Mouse (Mus musculus) Patski (cell line): ENCODE measurements at regions not wholly inside any gene's neighbourhood (a gene's known extent, or its start where the extent isn't known, plus 50 kb on each side); places are given as distances from the start of the nearest gene placed in this dataset.
A peak's percentile ranks its signal among the peaks of the same experiment; 100 is the strongest.

ENCODE experiments used
- ATAC-seq: fragments of 100-300 bp; one replicate; pipeline ENCODE4 v1.8.0; 2021
- CTCF ChIA-PET: fragments of 350-600 bp; sonication (Branson Sonifier 250); formaldehyde crosslinking; loops from one replicate; lab custom pipeline; 2022; ENCODE audit warnings: inconsistent platforms; lab: Charles Lee
- POLR2A ChIA-PET: fragments of 350-600 bp; sonication (Branson Sonifier 250); formaldehyde crosslinking; loops from one replicate; lab custom pipeline; 2022; ENCODE audit warnings: antibody characterized with exemption, inconsistent platforms; lab: Charles Lee
- DNase-seq: peaks from one replicate; pipeline ENCODE4 v3.0.0-alpha.2; 2011; ENCODE audit warnings: low read depth, low spot score
- H3K27me3 ChIP-seq: fragments of 371-371 bp; one replicate; pipeline ENCODE4 v1.5.1; 2021
- CTCF ChIP-seq: fragments of 100-300 bp; IDR thresholded peaks from one replicate; pipeline ENCODE4 v1.5.1; 2021
- in situ Hi-C: fragments of 300-500 bp; cut with MboI; formaldehyde crosslinking; loops from 3 replicates; pipeline ENCODE4 v1.11.1; 2018; ENCODE audit warnings: low pct_unique_long_range_greater_than_20kb, mixed read lengths

GRCm38 (mm10) chr1:179906115-179906514, 54.2 kb upstream of the Cdc42bpa start:
- H3K27me3 ChIP-seq, result no peaks in the 10 kb centered on the region
- CTCF ChIA-PET, result no interaction called here
- ATAC-seq (no peak), DNase-seq (no peak)
- POLR2A ChIA-PET, result no interaction called here
- in situ Hi-C loops, result no loop called here
- TF ChIP-seq CTCF, result no peak

DNA sequence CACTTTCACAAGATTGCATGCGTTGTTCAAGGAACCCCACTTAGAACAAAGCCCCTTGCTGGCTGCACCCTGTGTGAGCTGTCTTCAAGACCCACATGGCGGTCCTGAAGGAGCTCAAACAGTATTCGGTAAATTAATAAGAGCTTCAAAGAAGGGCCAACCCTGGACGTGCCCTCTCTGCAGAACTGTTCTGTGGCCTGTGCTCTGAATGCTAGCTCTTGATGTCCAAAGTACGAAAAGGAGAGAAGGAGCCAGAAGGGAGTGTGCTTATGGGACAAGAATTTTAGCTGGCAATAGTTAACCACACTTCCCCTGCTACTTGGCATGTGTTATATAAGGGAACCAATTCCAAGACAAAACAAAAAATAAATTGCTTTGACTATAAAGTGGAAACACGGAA, 67.6 kb upstream of the Cdc42bpa start:
- DNase-seq, result no peak
- in situ Hi-C loops, result no loop called here
- H3K27me3 ChIP-seq, result no peaks in the 10 kb centered on the region
- no peak for TF ChIP-seq CTCF
- CTCF ChIA-PET, result interaction anchor here (1.1 kb wide), 1 partner anchor 22 kb away, joined by 4 read pairs; no protein-coding TSS in a partner anchor
- POLR2A ChIA-PET, result no interaction called here
- no peak for ATAC-seq

- ATAC-seq (peak; percentile 79), DNase-seq (peak; percentile 34)
- in situ Hi-C loops, result no loop called here
- POLR2A ChIA-PET, result interaction anchor here (0.5 kb wide), 1 partner anchor 130 kb away, joined by 4 read pairs; no protein-coding TSS in a partner anchor
- no peak for TF ChIP-seq CTCF
- H3K27me3 ChIP-seq, result no peaks in the 10 kb centered on the region
- CTCF ChIA-PET, result interaction anchor here (1.3 kb wide), 2 partner anchors 29 kb away, joined by 3 read pairs; no protein-coding TSS in a partner anchor
Observed at GRCm38 (mm10) chr1:179887921-179888320, 72.4 kb upstream of the Cdc42bpa start.

GRCm38 (mm10) chr1:179881222-179881621, 77.7 kb upstream of the Ahctf1 start:
- ATAC-seq (no peak), DNase-seq (no peak)
- H3K27me3 ChIP-seq, result no peaks in the 10 kb centered on the region
- in situ Hi-C loops, result no loop called here
- CTCF ChIA-PET, result interaction anchor here (1.3 kb wide), 1 partner anchor 29 kb away, joined by 3 read pairs; no protein-coding TSS in a partner anchor
- POLR2A ChIA-PET, result no interaction called here
- no peak for TF ChIP-seq CTCF

GRCm38 (mm10) chr1:179877893-179878292, 74.4 kb upstream of the Ahctf1 start:
- ATAC-seq (no peak), DNase-seq (no peak)
- in situ Hi-C loops, result no loop called here
- no peaks in the 10 kb centered on the region for H3K27me3 ChIP-seq
- TF ChIP-seq CTCF, result no peak
- ChIA-PET POLR2A (no interaction called here), CTCF (no interaction called here)

- in situ Hi-C loops, result loop anchor here (5.0 kb wide), 1 partner anchor 38 kb away; no protein-coding TSS in a partner anchor
- ChIA-PET CTCF (no interaction called here), POLR2A (no interaction called here)
- DNase-seq (no peak), ATAC-seq (no peak)
- no peak for TF ChIP-seq CTCF
- H3K27me3 ChIP-seq, result no peaks in the 10 kb centered on the region
Observed at GRCm38 (mm10) chr1:179873772-179874555, 70.5 kb upstream of the Ahctf1 start.

DNA sequence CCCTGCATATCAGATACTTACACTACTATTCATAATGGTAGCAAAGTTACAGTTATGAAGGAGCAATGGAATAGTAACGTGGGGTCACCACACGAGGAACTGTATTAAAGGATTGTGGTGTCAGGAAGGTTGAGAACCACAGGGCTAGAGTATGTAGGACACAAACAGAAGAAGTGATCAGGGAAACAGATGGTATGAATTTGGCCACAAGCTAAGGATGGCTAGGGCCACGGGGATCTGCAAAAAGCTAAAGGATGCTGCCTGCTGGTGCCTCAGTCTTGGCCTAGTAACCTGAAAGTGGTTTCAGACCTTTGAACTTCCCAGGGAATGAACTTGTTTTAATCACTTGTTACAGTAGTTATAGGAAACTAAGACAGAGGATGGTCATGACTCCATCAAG, 68.5 kb upstream of the Ahctf1 start:
- no peak for ATAC-seq
- no peaks in the 10 kb centered on the region for H3K27me3 ChIP-seq
- CTCF ChIA-PET, result no interaction called here
- no peak for DNase-seq
- in situ Hi-C loops, result loop anchor here (5.0 kb wide), 1 partner anchor 40 kb away; no protein-coding TSS in a partner anchor
- TF ChIP-seq CTCF, result no peak
- POLR2A ChIA-PET, result no interaction called here

DNA sequence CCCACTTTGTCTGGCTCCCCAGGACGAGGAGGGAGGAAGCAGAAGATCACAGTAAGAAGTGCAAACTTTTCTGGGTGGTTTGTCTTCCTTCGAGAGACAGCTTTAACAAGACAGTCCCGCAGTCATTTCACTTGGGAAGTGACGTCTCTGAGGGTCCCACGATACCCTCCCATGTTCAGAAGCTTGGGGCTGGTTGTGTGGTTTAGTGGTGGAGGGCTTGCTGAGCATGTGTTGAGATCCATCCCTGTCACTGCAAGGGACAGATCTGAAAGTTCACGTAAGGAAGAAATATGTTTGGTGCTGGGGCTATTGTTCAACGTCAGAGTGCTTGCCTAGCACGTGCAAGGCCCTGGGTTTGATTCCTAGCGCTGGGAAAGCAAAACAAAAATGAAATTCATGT, 65.2 kb upstream of the Ahctf1 start:
- ChIA-PET CTCF (no interaction called here), POLR2A (no interaction called here)
- no peak for ATAC-seq
- no peak for DNase-seq
- in situ Hi-C loops, result no loop called here
- no peak for TF ChIP-seq CTCF
- no peaks in the 10 kb centered on the region for H3K27me3 ChIP-seq

- ATAC-seq (no peak), DNase-seq (no peak)
- no peak for TF ChIP-seq CTCF
Observed at GRCm38 (mm10) chr1:179867493-179867892, 64.0 kb upstream of the Ahctf1 start.

DNA sequence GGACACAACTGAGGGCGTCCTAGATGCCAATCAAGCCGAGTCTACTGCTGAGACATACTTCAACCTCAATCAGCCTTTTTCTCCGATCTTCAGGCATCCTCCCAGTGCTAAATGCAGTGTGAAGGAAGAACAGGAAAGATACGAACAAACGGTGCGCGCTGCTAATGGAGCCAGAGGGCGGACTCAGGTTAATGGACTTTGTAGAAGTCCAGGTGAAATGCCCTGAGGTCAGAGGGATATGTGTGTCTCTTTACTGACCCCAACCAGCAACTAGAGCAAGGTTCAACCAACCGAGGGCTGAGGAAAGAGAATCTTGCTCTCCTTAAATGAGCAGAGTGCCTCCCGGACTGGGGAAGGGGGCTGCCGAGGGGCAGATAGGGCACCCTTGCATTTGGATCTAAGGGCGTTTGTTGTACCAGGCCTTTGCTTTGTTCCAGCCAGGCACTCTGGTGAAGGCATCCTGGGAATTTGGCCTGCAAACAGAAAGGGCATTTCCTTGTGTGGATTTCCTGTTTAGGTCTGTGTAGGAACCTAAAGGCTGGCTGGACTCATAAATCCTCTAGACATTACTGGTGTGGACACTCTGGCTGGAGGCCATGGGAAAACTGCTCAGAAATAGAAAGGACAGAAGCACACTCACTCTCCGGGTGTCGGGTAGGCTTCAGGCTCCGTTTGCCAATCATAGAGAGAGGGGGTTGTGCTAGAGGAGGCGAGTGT, 62.7 kb upstream of the Ahctf1 start:
- TF ChIP-seq CTCF, result no peak
- H3K27me3 ChIP-seq, result no peaks in the 10 kb centered on the region
- DNase-seq (no peak), ATAC-seq (no peak)
- CTCF ChIA-PET, result no interaction called here
- in situ Hi-C loops, result no loop called here
- POLR2A ChIA-PET, result no interaction called here

More at GRCm38 (mm10) chr1:179867493-179867892, 64.0 kb upstream of the Ahctf1 start:
- CTCF ChIA-PET, result no interaction called here
- in situ Hi-C loops, result no loop called here
- no peaks in the 10 kb centered on the region for H3K27me3 ChIP-seq
- POLR2A ChIA-PET, result no interaction called here

GRCm38 (mm10) chr1:179865561-179865960, 62.1 kb upstream of the Ahctf1 start:
- in situ Hi-C loops, result no loop called here
- ATAC-seq (no peak), DNase-seq (no peak)
- TF ChIP-seq CTCF, result no peak
- ChIA-PET POLR2A (no interaction called here), CTCF (no interaction called here)
- no peaks in the 10 kb centered on the region for H3K27me3 ChIP-seq
